Mouse (Mus musculus) layer of hippocampus, postnatal 36 days (tissue): Measurements from ENCODE around the gene Olfr160. TPM values are rescaled to one million over a fixed set of nuclear protein-coding genes. Genes with fewer than 3 reads are reported as not detected.

Experiments used
- total RNA-seq, 2 experiments: library from RNA; stranded (reverse); gene quantifications; 2 replicates each; pipeline ENCODE4 v1.2.3; 2021

Gene Olfr160
- total RNA-seq, 2 experiments from 2014 or later: not detected

Other genes starting within 250 kb of the Olfr160 start
- gene Msantd2, start 226.9 kb downstream of the Olfr160 start, total RNA-seq: 10 to 100 TPM; 21.9 to 27.5 TPM
- gene Esam, start 188.2 kb downstream of the Olfr160 start, total RNA-seq: 10 to 100 TPM; 17.7 to 22.6 TPM
- gene Vsig2, start 177.0 kb downstream of the Olfr160 start, total RNA-seq: 1 to 10 TPM; 2.7 to 4.7 TPM
- 1,000 to 10,000 TPM; 1,507 to 1,630 TPM for gene Nrgn, start 163.3 kb downstream of the Olfr160 start, total RNA-seq
- 10 to 100 TPM; 13.0 to 13.3 TPM for gene Siae, start 160.6 kb downstream of the Olfr160 start, total RNA-seq
- 1 to 10 TPM; 1.5 to 2.4 TPM for gene Spa17, start 102.5 kb downstream of the Olfr160 start, total RNA-seq
- 10 to 100 TPM; 48.1 to 48.3 TPM for gene Tbrg1, start 58.9 kb downstream of the Olfr160 start, total RNA-seq
- gene Panx3, start 47.0 kb downstream of the Olfr160 start, total RNA-seq: not detected
- not detected for gene Olfr874, start 28.9 kb upstream of the Olfr160 start, total RNA-seq
- gene Olfr875, start 55.6 kb upstream of the Olfr160 start, total RNA-seq: not detected
- not detected for gene Olfr876, start 86.8 kb upstream of the Olfr160 start, total RNA-seq
- gene Olfr877, start 138.0 kb upstream of the Olfr160 start, total RNA-seq: under 1 TPM in 1 of 2 experiments, not detected in 1; 0.43 TPM
- gene Olfr145, start 180.5 kb upstream of the Olfr160 start, total RNA-seq: not detected
- not detected for gene Olfr878, start 201.6 kb upstream of the Olfr160 start, total RNA-seq